Mouse (Mus musculus) cerebellum, adult 2 months (tissue): ENCODE results near the gene Fas.

ENCODE experiments used
- CTCF ChIP-seq: fragments of 200-500 bp; IDR thresholded peaks from 2 replicates; pipeline ENCODE4 v1.5.1; 2011; ENCODE audit warnings: low read depth, mild to moderate bottlenecking, control low read depth, low read length, moderate library complexity, borderline replicate concordance; ENCODE audit not compliant: insufficient read depth
- POLR2A ChIP-seq: fragments of 200-500 bp; IDR thresholded peaks from 2 replicates; pipeline ENCODE4 v1.6.1; 2011; ENCODE audit warnings: low read length, control low read depth, borderline replicate concordance; ENCODE audit not compliant: insufficient read depth

- TF ChIP-seq POLR2A, result no peak
- TF ChIP-seq CTCF, result no peak
Observed at GRCm38 (mm10) chr19:34250621-34251020, 39.8 kb upstream of the Fas start.
